Mouse (Mus musculus) myocyte (in vitro differentiated cells): ENCODE data around the gene Rnf183.

ENCODE experiments used
- POLR2A ChIP-seq: IDR thresholded peaks from one replicate; pipeline ENCODE4 v1.6.1; 2011; ENCODE audit warnings: low read depth, mild to moderate bottlenecking, control low read depth, moderate library complexity; ENCODE audit not compliant: insufficient read length
- TCF12 ChIP-seq: IDR thresholded peaks from one replicate; pipeline ENCODE4 v1.6.1; 2011; ENCODE audit warnings: mild to moderate bottlenecking, control low read depth; ENCODE audit not compliant: poor library complexity, insufficient read depth, severe bottlenecking
- USF1 ChIP-seq: IDR thresholded peaks from one replicate; pipeline ENCODE4 v1.6.1; 2011; ENCODE audit warnings: low read depth, mild to moderate bottlenecking, control low read depth, moderate library complexity

- no peak for TF ChIP-seq POLR2A
- TF ChIP-seq USF1: no peak
- no peak for TF ChIP-seq TCF12
These were observed 40.7 kb upstream of the Rnf183 start for GRCm38 (mm10) chr4:62475793-62476192.
